Mouse (Mus musculus): Measurements from ENCODE around the gene Hapln4. TPM values are rescaled to one million over a fixed set of nuclear protein-coding genes. Genes with fewer than 3 reads are reported as not detected.

The Hapln4 gene
- polyA plus RNA-seq, 1 experiment, result 0.84 TPM

- H3K4me3 ChIP-seq (ENCODE audit: insufficient read depth, low read length), result no peak overlapping the region
- TF ChIP-seq POLR2A (IDR thresholded peaks at IDR 0.05; ENCODE audit: low read depth, low read length) (no peak), CTCF (IDR thresholded peaks at IDR 0.05; ENCODE audit: borderline replicate concordance, insufficient read depth, low read length) (no peak)
- H3K4me1 ChIP-seq (ENCODE audit: control insufficient read depth, insufficient read depth, low read length), result no peaks in the 10 kb centered on the region
- no peak overlapping the region for H3K27ac ChIP-seq (ENCODE audit: insufficient read depth, low read length)
These were observed 34.4 kb downstream of the Hapln4 start for GRCm38 (mm10) chr8:70117611-70118010.

GRCm38 (mm10) chr8:70118726-70119700 is 35.8 kb downstream of the Hapln4 start:
- Histone ChIP-seq H3K4me1 (ENCODE audit: control insufficient read depth, insufficient read depth, low read length) (no peaks in the 10 kb centered on the region), H3K27ac (ENCODE audit: insufficient read depth, low read length) (no peak overlapping the region), H3K4me3 (ENCODE audit: insufficient read depth, low read length) (no peak overlapping the region)
- no peak for TF ChIP-seq POLR2A (IDR thresholded peaks at IDR 0.05; ENCODE audit: low read depth, low read length)

- no peak for TF ChIP-seq POLR2A (IDR thresholded peaks at IDR 0.05; ENCODE audit: low read depth, low read length)
- no peak for TF ChIP-seq CTCF (IDR thresholded peaks at IDR 0.05; ENCODE audit: borderline replicate concordance, insufficient read depth, low read length)
- Histone ChIP-seq H3K4me1 (ENCODE audit: control insufficient read depth, insufficient read depth, low read length) (no peaks in the 10 kb centered on the region), H3K4me3 (ENCODE audit: insufficient read depth, low read length) (no peak within 1 kb of the TSS), H3K27ac (ENCODE audit: insufficient read depth, low read length) (no peak within 1 kb of the TSS)
These were observed 37.4 kb downstream of the Hapln4 start, which contains the start of gene Ncan for GRCm38 (mm10) chr8:70120667-70121066. TSS of gene Ncan (minus strand) at chr8:70120873.

- no peaks in the 10 kb centered on the region for H3K4me1 ChIP-seq (ENCODE audit: control insufficient read depth, insufficient read depth, low read length)
- no peak overlapping the region for H3K27ac ChIP-seq (ENCODE audit: insufficient read depth, low read length)
- TF ChIP-seq CTCF (IDR thresholded peaks at IDR 0.05; ENCODE audit: borderline replicate concordance, insufficient read depth, low read length), result peak; percentile 16; the same call in 1 of the 2 replicates
- TF ChIP-seq POLR2A (IDR thresholded peaks at IDR 0.05; ENCODE audit: low read depth, low read length), result no peak
- H3K4me3 ChIP-seq (ENCODE audit: insufficient read depth, low read length), result no peak overlapping the region
These were observed 39.6 kb downstream of the Hapln4 start for GRCm38 (mm10) chr8:70122863-70123262.

GRCm38 (mm10) chr8:70124992-70125391 is 41.7 kb downstream of the Hapln4 start:
- Histone ChIP-seq H3K4me3 (ENCODE audit: insufficient read depth, low read length) (no peak overlapping the region), H3K4me1 (ENCODE audit: control insufficient read depth, insufficient read depth, low read length) (no peaks in the 10 kb centered on the region), H3K27ac (ENCODE audit: insufficient read depth, low read length) (no peak overlapping the region)
- TF ChIP-seq CTCF (IDR thresholded peaks at IDR 0.05; ENCODE audit: borderline replicate concordance, insufficient read depth, low read length), result no peak
- no peak for TF ChIP-seq POLR2A (IDR thresholded peaks at IDR 0.05; ENCODE audit: low read depth, low read length)

GRCm38 (mm10) chr8:70128435-70128834 is 45.2 kb downstream of the Hapln4 start:
- Histone ChIP-seq H3K4me3 (ENCODE audit: insufficient read depth, low read length) (no peak overlapping the region), H3K27ac (ENCODE audit: insufficient read depth, low read length) (no peak overlapping the region), H3K4me1 (ENCODE audit: control insufficient read depth, insufficient read depth, low read length) (no peaks in the 10 kb centered on the region)
- TF ChIP-seq CTCF (IDR thresholded peaks at IDR 0.05; ENCODE audit: borderline replicate concordance, insufficient read depth, low read length), result no peak
- no peak for TF ChIP-seq POLR2A (IDR thresholded peaks at IDR 0.05; ENCODE audit: low read depth, low read length)

- no peak overlapping the region for H3K27ac ChIP-seq (ENCODE audit: insufficient read depth, low read length)
- no peak overlapping the region for H3K4me3 ChIP-seq (ENCODE audit: insufficient read depth, low read length)
- no peaks in the 10 kb centered on the region for H3K4me1 ChIP-seq (ENCODE audit: control insufficient read depth, insufficient read depth, low read length)
- TF ChIP-seq POLR2A (IDR thresholded peaks at IDR 0.05; ENCODE audit: low read depth, low read length), result no peak
These were observed 46.2 kb downstream of the Hapln4 start for GRCm38 (mm10) chr8:70129309-70129952.

- TF ChIP-seq POLR2A (IDR thresholded peaks at IDR 0.05; ENCODE audit: low read depth, low read length) (no peak), CTCF (IDR thresholded peaks at IDR 0.05; ENCODE audit: borderline replicate concordance, insufficient read depth, low read length) (no peak)
- Histone ChIP-seq H3K27ac (ENCODE audit: insufficient read depth, low read length) (no peak overlapping the region), H3K4me1 (ENCODE audit: control insufficient read depth, insufficient read depth, low read length) (no peaks in the 10 kb centered on the region), H3K4me3 (ENCODE audit: insufficient read depth, low read length) (no peak overlapping the region)
These were observed 46.8 kb downstream of the Hapln4 start for GRCm38 (mm10) chr8:70130066-70130465.

- no peak within 1 kb of the TSS for H3K27ac ChIP-seq (ENCODE audit: insufficient read depth, low read length)
- no peaks in the 10 kb centered on the region for H3K4me1 ChIP-seq (ENCODE audit: control insufficient read depth, insufficient read depth, low read length)
- TF ChIP-seq CTCF (IDR thresholded peaks at IDR 0.05; ENCODE audit: borderline replicate concordance, insufficient read depth, low read length), result no peak
- peak; percentile 79 for TF ChIP-seq POLR2A (IDR thresholded peaks at IDR 0.05; ENCODE audit: low read depth, low read length)
- peak within 1 kb of the TSS; percentile 76 for H3K4me3 ChIP-seq (ENCODE audit: insufficient read depth, low read length)
These were observed 48.1 kb downstream of the Hapln4 start, which contains the start of gene Nr2c2ap for GRCm38 (mm10) chr8:70131166-70131883. TSS of gene Nr2c2ap (plus strand) at chr8:70131333.
